In the genomic region with DNA sequence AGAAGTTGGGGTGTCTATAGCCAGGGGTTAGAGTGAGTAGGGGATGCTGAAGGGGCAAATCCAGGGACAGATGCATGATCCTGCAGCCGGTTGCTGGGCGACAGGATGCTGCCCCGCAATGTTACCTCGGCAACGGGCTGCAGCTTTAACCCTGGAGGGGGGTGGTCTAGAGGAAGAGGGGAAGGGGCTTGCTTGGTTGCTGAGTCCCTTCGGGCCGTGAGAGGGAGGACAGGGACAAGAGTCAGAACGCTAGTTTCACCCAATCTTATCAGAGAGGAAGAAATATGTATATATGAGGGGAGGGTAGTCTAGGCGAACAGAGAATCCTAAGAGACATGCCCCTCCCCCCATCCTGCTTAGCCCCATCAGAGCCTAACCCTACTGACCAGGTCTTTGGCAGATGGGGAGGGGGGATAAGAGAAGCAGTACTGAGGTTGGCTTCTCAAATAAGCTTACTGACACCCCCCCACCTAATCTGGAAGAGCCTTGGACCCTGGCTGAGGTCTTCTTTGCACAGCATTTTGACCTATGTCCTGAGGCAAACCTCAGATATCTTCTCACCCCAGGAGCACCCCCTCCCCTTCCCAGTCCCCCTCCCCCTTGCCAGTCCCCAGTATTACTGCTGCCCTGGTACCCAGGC, we compare ENCODE assay signal across 11 mouse cellular contexts. TPM values are rescaled to one million over a fixed set of nuclear protein-coding genes. Genes with fewer than 3 reads are reported as not detected.
A peak's percentile ranks its signal among the peaks of the same experiment; 100 is the strongest.
DNase-seq lines count a peak whose midpoint lies in the region; ATAC-seq lines count a peak whose summit lies in the region.
"Had no signal": no experiment of that assay in that cellular context is flagged by ENCODE, and none has a peak within 500 bp of the region (broad histone marks: within the 10 kb centered on the region; RNA-seq: fewer than 3 reads in every experiment).

No protein-coding gene starts in this region.

- no peak for ATAC-seq in heart, embryonic 11.5 days (replicated peaks; ENCODE audit: insufficient number of reproducible peaks, low FRiP score, low TSS enrichment)
- no peak for ATAC-seq in hindbrain, embryonic 14.5 days (ENCODE audit: low FRiP score)
- no peak for ATAC-seq in midbrain, embryonic 14.5 days (ENCODE audit: low FRiP score, low TSS enrichment)

- no peaks in the 10 kb centered on the region for H3K9me3 ChIP-seq in heart, embryonic 11.5 days (replicated peaks; ENCODE audit: control insufficient read depth, low read length)
- H3K9me3 ChIP-seq in hindbrain, embryonic 14.5 days (ENCODE audit: control insufficient read depth, low read length), result no peaks in the 10 kb centered on the region
- H3K9me3 ChIP-seq in midbrain, embryonic 14.5 days (ENCODE audit: control insufficient read depth, low read length), result no peaks in the 10 kb centered on the region

- H3K27ac ChIP-seq in heart, embryonic 11.5 days (ENCODE audit: low read depth, low read length), result no peak overlapping the region
- H3K27ac ChIP-seq in hindbrain, embryonic 14.5 days, result peak overlapping the region; percentile 98
- peak overlapping the region; percentile 96 for H3K27ac ChIP-seq in midbrain, embryonic 14.5 days (replicated peaks; ENCODE audit: low read depth, low read length)

- intact Hi-C loops in gastrocnemius, postnatal 14 days (cut with DNase I; ENCODE audit: low total_unique reads), result loop anchor here (5.0 kb wide), 1 partner anchor 33 kb away; a partner anchor contains a TSS

- peaks cover 47% of the 10 kb centered on the region for H3K27me3 ChIP-seq in heart, embryonic 11.5 days (ENCODE audit: control insufficient read depth, insufficient read depth, low read length)
- H3K27me3 ChIP-seq in hindbrain, embryonic 14.5 days (ENCODE audit: control insufficient read depth, insufficient read depth, low read length), result no peaks in the 10 kb centered on the region
- H3K27me3 ChIP-seq in midbrain, embryonic 14.5 days (ENCODE audit: control insufficient read depth, insufficient read depth, low read length), result no peaks in the 10 kb centered on the region

- H3K9ac ChIP-seq in heart, embryonic 11.5 days (ENCODE audit: low read depth, low read length), result no peak overlapping the region
- peak overlapping the region; percentile 98 for H3K9ac ChIP-seq in hindbrain, embryonic 14.5 days
- H3K9ac ChIP-seq in midbrain, embryonic 14.5 days (replicated peaks; ENCODE audit: low read length), result peak overlapping the region; percentile 95

- H3K36me3 ChIP-seq in heart, embryonic 11.5 days (ENCODE audit: control insufficient read depth, insufficient read depth, low read length), result no peaks in the 10 kb centered on the region
- peaks cover 34% of the 10 kb centered on the region for H3K36me3 ChIP-seq in hindbrain, embryonic 14.5 days (replicated peaks; ENCODE audit: control insufficient read depth, insufficient read depth)
- H3K36me3 ChIP-seq in midbrain, embryonic 14.5 days (ENCODE audit: control insufficient read depth, insufficient read depth, low read length), result peaks cover 34% of the 10 kb centered on the region

- peak overlapping the region; percentile 89; the same call in 1 of the 2 replicates for H3K4me2 ChIP-seq in heart, embryonic 11.5 days
- H3K4me2 ChIP-seq in hindbrain, embryonic 14.5 days (replicated peaks), result peak overlapping the region; percentile 99
- H3K4me2 ChIP-seq in midbrain, embryonic 14.5 days (ENCODE audit: low read length), result peak overlapping the region; percentile 99

- 0 out of 2 replicates have a peak overlapping the region, but pooled peaks have one; percentile 70 for H3K4me3 ChIP-seq in heart, embryonic 11.5 days (ENCODE audit: low read depth, low read length)
- H3K4me3 ChIP-seq in hindbrain, embryonic 14.5 days (replicated peaks; ENCODE audit: low read length), result peak overlapping the region; percentile 95
- peak overlapping the region; percentile 94 for H3K4me3 ChIP-seq in midbrain, embryonic 14.5 days (replicated peaks; ENCODE audit: low read depth, low read length)

- DNase-seq in heart, postnatal 4 days, result no peak
- peak; percentile 69 for DNase-seq in embryo, embryonic 10 days (ENCODE audit: low spot score)
- DNase-seq in hindbrain, embryonic 14.5 days (ENCODE audit: low spot score), result no peak
- DNase-seq in midbrain, embryonic 14.5 days, result peak; percentile 64
- no peak for DNase-seq in thymus, postnatal 36 days
- no peak for DNase-seq in gastrocnemius, postnatal 14 days
- DNase-seq in lung, postnatal 14 days, result no peak
- DNase-seq: adrenal gland, postnatal 14 days; B cell, adult 2 months had no signal

- peaks cover 33% of the 10 kb centered on the region for H3K4me1 ChIP-seq in heart, embryonic 11.5 days (ENCODE audit: control insufficient read depth, insufficient read depth, low read length)
- H3K4me1 ChIP-seq in hindbrain, embryonic 14.5 days (replicated peaks; ENCODE audit: control insufficient read depth, insufficient read depth, low read length), result peaks cover 35% of the 10 kb centered on the region
- peaks cover 34% of the 10 kb centered on the region for H3K4me1 ChIP-seq in midbrain, embryonic 14.5 days (ENCODE audit: control insufficient read depth, insufficient read depth, low read length)

- WGBS in heart, embryonic 11.5 days (ENCODE audit: insufficient replicate concordance), result 7% methylated on average over 9 of the region's 9 CpGs
- WGBS in hindbrain, embryonic 14.5 days, result under 1% methylated on average over 9 of the region's 9 CpGs
- WGBS in midbrain, embryonic 14.5 days, result under 1% methylated on average over 9 of the region's 9 CpGs

RNA-seq across cellular contexts. Expression of a gene that starts 2.1 kb away (rescaled TPM):
- 3.1 and 3.3 TPM in 2 replicates for polyA plus RNA-seq in heart, embryonic 11.5 days (2014; fragmentation: Nextera tagmentation; extraction: Ambion mirVana)
- 10 to 100 TPM; 11.0 to 11.6 TPM for total RNA-seq in heart, postnatal 4 days (2021)
- polyA plus RNA-seq in hindbrain, embryonic 14.5 days (2014; fragmentation: Nextera tagmentation; extraction: Ambion mirVana), result 22.3 and 24.7 TPM in 2 replicates
- 25.1 and 32.4 TPM in 2 replicates for polyA plus RNA-seq in midbrain, embryonic 14.5 days (2014; fragmentation: Nextera tagmentation; extraction: Ambion mirVana)
- 1 to 10 TPM; 6.8 to 7.4 TPM for total RNA-seq in gastrocnemius, postnatal 14 days (2021)

RNA-seq across cellular contexts. Expression of a gene that starts 2.9 kb away (rescaled TPM):
- polyA plus RNA-seq in heart, embryonic 11.5 days (2014; fragmentation: Nextera tagmentation; extraction: Ambion mirVana), result 321 and 331 TPM in 2 replicates
- 100 to 1,000 TPM; 143 to 166 TPM for total RNA-seq in heart, postnatal 4 days (2021)
- 321 and 409 TPM in 2 replicates for polyA plus RNA-seq in hindbrain, embryonic 14.5 days (2014; fragmentation: Nextera tagmentation; extraction: Ambion mirVana)
- 313 and 417 TPM in 2 replicates for polyA plus RNA-seq in midbrain, embryonic 14.5 days (2014; fragmentation: Nextera tagmentation; extraction: Ambion mirVana)
- total RNA-seq in gastrocnemius, postnatal 14 days (2021), result 100 to 1,000 TPM; 104 to 108 TPM

RNA-seq across cellular contexts. Expression of a gene that starts 10.7 kb away (rescaled TPM):
- 65.9 and 75.2 TPM in 2 replicates for polyA plus RNA-seq in heart, embryonic 11.5 days (2014; fragmentation: Nextera tagmentation; extraction: Ambion mirVana)
- 10 to 100 TPM; 59.7 to 59.9 TPM for total RNA-seq in heart, postnatal 4 days (2021)
- 39.3 and 39.8 TPM in 2 replicates for polyA plus RNA-seq in hindbrain, embryonic 14.5 days (2014; fragmentation: Nextera tagmentation; extraction: Ambion mirVana)
- polyA plus RNA-seq in midbrain, embryonic 14.5 days (2014; fragmentation: Nextera tagmentation; extraction: Ambion mirVana), result 41.3 and 51.9 TPM in 2 replicates
- 10 to 100 TPM; 16.5 to 22.4 TPM for total RNA-seq in gastrocnemius, postnatal 14 days (2021)

RNA-seq across cellular contexts. Expression of a gene that starts 13.5 kb away (rescaled TPM):
- polyA plus RNA-seq in heart, embryonic 11.5 days (2014; fragmentation: Nextera tagmentation; extraction: Ambion mirVana), result not detected in 2 replicates
- not detected for total RNA-seq in heart, postnatal 4 days (2021)
- 0.40 and 0.44 TPM in 2 replicates for polyA plus RNA-seq in hindbrain, embryonic 14.5 days (2014; fragmentation: Nextera tagmentation; extraction: Ambion mirVana)
- 0.49 and 0.85 TPM in 2 replicates for polyA plus RNA-seq in midbrain, embryonic 14.5 days (2014; fragmentation: Nextera tagmentation; extraction: Ambion mirVana)
- not detected for total RNA-seq in gastrocnemius, postnatal 14 days (2021)
- total RNA-seq: adrenal gland, postnatal 14 days had no signal

RNA-seq across cellular contexts. Expression of a gene that starts 17.2 kb away (rescaled TPM):
- not detected in 2 replicates for polyA plus RNA-seq in heart, embryonic 11.5 days (2014; fragmentation: Nextera tagmentation; extraction: Ambion mirVana)
- total RNA-seq in heart, postnatal 4 days (2021), result not detected
- polyA plus RNA-seq in hindbrain, embryonic 14.5 days (2014; fragmentation: Nextera tagmentation; extraction: Ambion mirVana), result not detected in 2 replicates
- not detected in 2 replicates for polyA plus RNA-seq in midbrain, embryonic 14.5 days (2014; fragmentation: Nextera tagmentation; extraction: Ambion mirVana)
- total RNA-seq in gastrocnemius, postnatal 14 days (2021), result not detected
- total RNA-seq: adrenal gland, postnatal 14 days; left cerebral cortex, postnatal 10 days had no signal

Comparison
In these comparisons a context has a peak if more than half of its experiments do, and no peak if none do; other contexts are left out.
1. DNase-seq: peak in embryo, embryonic 10 days (single experiment) and midbrain, embryonic 14.5 days (single experiment); none in heart, postnatal 4 days (single experiment), hindbrain, embryonic 14.5 days (single experiment), thymus, postnatal 36 days (0 of 2), gastrocnemius, postnatal 14 days (single experiment) and lung, postnatal 14 days (single experiment).
2. Peak in every context shown above with its lines, with median percentiles within 50 percentile points of each other: H3K4me2 ChIP-seq and H3K4me3 ChIP-seq.